Mouse (Mus musculus): ENCODE measurements around the gene Sspn.

- TF ChIP-seq CTCF (IDR thresholded peaks at IDR 0.05; ENCODE audit: low read depth), result no peak
- no peak for TF ChIP-seq EP300 (IDR thresholded peaks at IDR 0.05; ENCODE audit: low read depth)
Measured at GRCm38 (mm10) chr6:145945700-145946344, 14.4 kb downstream of the Sspn start.
